Mouse (Mus musculus) heart, embryonic 15.5 days (tissue): Measurements from ENCODE around the gene Tmem163. TPM values are rescaled to one million over a fixed set of nuclear protein-coding genes. Genes with fewer than 3 reads are reported as not detected.

Source experiments
- ATAC-seq: fragments of 200-750 bp; cut with Nextera tagmentation; replicated peaks from 2 replicates; pipeline ENCODE4 v1.8.0; 2017; ENCODE audit warnings: low read depth, moderate TSS enrichment; ENCODE audit not compliant: insufficient number of reproducible peaks, insufficient read depth, low FRiP score
- H3K27ac ChIP-seq: fragments of 300-500 bp; sonication (generic); 2 replicates; pipeline ENCODE4 v1.5.1; 2015; ENCODE audit warnings: mild to moderate bottlenecking, inconsistent platforms
- H3K27me3 ChIP-seq: fragments of 300-500 bp; sonication (generic); 2 replicates; pipeline ENCODE4 v1.6.1; 2015; ENCODE audit warnings: inconsistent platforms
- H3K36me3 ChIP-seq: fragments of 300-500 bp; sonication (generic); 2 replicates; pipeline ENCODE4 v1.6.1; 2015; ENCODE audit warnings: mild to moderate bottlenecking, inconsistent platforms
- H3K4me1 ChIP-seq: fragments of 300-500 bp; sonication (generic); replicated peaks from 2 replicates; pipeline ENCODE4 v1.6.1; 2015; ENCODE audit warnings: inconsistent platforms
- H3K4me2 ChIP-seq: fragments of 300-500 bp; sonication (generic); 2 replicates; pipeline ENCODE4 v1.6.1; 2015; ENCODE audit warnings: inconsistent platforms, mild to moderate bottlenecking, moderate library complexity
- H3K4me3 ChIP-seq: fragments of 300-500 bp; sonication (generic); 2 replicates; pipeline ENCODE4 v1.5.1; 2015; ENCODE audit warnings: mild to moderate bottlenecking, inconsistent platforms
- H3K9ac ChIP-seq: fragments of 300-500 bp; sonication (generic); 2 replicates; pipeline ENCODE4 v1.6.1; 2015; ENCODE audit warnings: mild to moderate bottlenecking, inconsistent platforms
- H3K9me3 ChIP-seq: fragments of 300-500 bp; sonication (generic); replicated peaks from 2 replicates; pipeline ENCODE4 v1.6.1; 2016; ENCODE audit warnings: inconsistent platforms
- WGBS: fragments of 180-500 bp; shearing (Covaris S2); methylation state at CpG from one replicate; pipeline ENCODE4 v1.1.7; 2015; ENCODE audit warnings: mixed read lengths; 5-methylcytosine and 5-hydroxymethylcytosine counted together
- polyA plus RNA-seq: library from polyadenylated mRNA; unstranded; fragments of >200 nt; fragmentation: Nextera tagmentation; extraction: Ambion mirVana; gene quantifications from 2 replicates; pipeline ENCODE4 v1.2.1, GENCODE M21; 2015

The Tmem163 gene
- polyA plus RNA-seq, 1 experiment from 2014 or later: 12.5 TPM

DNA sequence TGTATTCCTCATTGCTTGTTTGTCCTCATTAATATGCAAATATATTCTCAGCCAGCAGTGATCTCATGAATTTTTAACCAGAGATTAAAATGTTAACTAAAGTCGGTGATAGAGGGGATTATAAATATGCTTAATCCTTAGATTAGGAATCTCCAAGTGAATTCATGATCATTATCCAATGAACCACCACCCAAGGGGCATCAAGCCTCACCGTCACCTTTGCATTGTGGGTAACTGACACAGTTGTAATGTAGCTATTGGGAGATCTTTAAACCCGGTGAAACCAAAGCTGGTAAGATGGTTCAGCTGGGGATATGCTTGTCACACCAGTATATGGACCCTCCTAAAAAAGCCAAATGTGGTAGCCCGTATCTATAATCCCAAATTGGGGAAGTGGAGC is 131.3 kb downstream of the Tmem163 start:
- no peaks in the 10 kb centered on the region for H3K27me3 ChIP-seq
- ATAC-seq: no peak
- no peak overlapping the region for H3K4me2 ChIP-seq
- no peaks in the 10 kb centered on the region for H3K9me3 ChIP-seq
- no peak overlapping the region for H3K27ac ChIP-seq
- no peak overlapping the region for H3K9ac ChIP-seq
- H3K4me3 ChIP-seq: no peak overlapping the region
- WGBS: 72% methylated on average over 4 of the region's 4 CpGs
- H3K4me1 ChIP-seq: peaks cover 3% of the 10 kb centered on the region; the same call in 1 of the 2 replicates
- no peaks in the 10 kb centered on the region for H3K36me3 ChIP-seq

DNA sequence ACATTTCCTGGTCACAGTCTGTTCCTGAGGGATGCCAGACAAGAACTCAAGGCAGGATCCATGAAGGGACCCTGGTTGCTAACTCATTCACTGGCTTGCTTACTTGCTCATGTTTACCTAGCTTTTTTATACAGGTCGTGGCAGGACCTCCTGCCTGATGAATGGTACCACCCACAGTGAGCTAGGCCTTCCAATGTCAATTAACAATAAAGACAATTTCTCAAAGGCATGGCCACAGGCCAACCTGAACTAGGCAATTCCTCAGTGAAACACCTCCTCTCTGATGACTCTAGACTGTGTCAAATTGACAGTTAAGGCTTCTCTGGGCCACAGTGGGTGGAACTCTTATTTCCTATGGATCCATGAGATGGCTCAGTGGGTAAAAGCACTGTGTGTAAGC is 136.6 kb downstream of the Tmem163 start:
- no peaks in the 10 kb centered on the region for H3K9me3 ChIP-seq

DNA sequence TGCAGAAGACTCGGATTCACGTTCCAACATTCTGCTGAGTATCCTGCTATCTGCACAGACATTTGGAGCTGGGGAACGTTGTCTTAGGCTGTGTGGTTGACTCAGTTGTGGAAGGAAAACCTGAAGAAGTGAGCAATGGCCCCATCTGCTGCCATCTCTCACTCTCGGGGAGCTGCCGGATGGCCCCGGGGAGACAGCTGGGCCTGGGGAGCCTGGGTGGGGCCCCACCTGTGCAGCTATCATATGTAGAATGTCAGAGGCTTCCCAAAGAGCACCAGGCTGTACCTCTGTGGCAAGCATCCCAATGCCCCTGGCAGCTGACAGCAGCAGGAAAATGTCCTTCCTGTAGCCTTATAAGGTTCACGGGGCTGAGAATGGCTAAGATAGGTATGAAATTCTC is 137.4 kb downstream of the Tmem163 start:
- Histone ChIP-seq H3K27me3 (no peaks in the 10 kb centered on the region), H3K9ac (no peak overlapping the region), H3K4me2 (no peak overlapping the region), H3K4me3 (no peak overlapping the region), H3K27ac (no peak overlapping the region), H3K4me1 (0 out of 2 replicates have a peak, but pooled peaks cover 6% of the 10 kb centered on the region), H3K9me3 (no peaks in the 10 kb centered on the region), H3K36me3 (no peaks in the 10 kb centered on the region)
- WGBS: 82% methylated on average over 7 of the region's 7 CpGs
- ATAC-seq: no peak

More for the DNA sequence above, 136.6 kb downstream of the Tmem163 start:
- 34% methylated on average over 1 of the region's 1 CpGs for WGBS
- H3K4me2 ChIP-seq: no peak overlapping the region
- H3K27ac ChIP-seq: no peak overlapping the region
- no peaks in the 10 kb centered on the region for H3K27me3 ChIP-seq
- no peak overlapping the region for H3K4me3 ChIP-seq
- H3K9ac ChIP-seq: no peak overlapping the region
- H3K4me1 ChIP-seq: no peaks in the 10 kb centered on the region
- no peak for ATAC-seq
- no peaks in the 10 kb centered on the region for H3K36me3 ChIP-seq

DNA sequence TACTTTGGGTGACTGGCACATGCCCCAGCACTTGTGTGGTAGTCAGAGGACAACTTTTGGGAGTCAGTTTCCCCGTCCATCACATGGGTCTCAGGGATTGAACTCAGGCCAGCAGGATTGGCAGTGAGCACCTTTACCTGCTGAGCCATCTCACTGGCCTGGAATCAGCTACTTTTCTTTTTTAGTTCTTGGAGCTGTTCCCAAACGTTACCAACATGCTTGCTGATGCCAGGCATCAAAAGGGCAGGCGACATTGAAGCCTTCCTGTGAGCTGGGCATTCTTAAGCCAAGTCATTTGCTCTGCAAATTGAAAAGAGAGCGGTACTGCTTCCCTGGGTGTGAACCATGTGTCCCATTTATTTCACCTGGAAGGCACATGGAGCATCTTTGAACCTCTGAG is 137.8 kb downstream of the Tmem163 start:
- ATAC-seq: no peak
- WGBS: 80% methylated on average over 4 of the region's 4 CpGs
- Histone ChIP-seq H3K36me3 (no peaks in the 10 kb centered on the region), H3K9me3 (no peaks in the 10 kb centered on the region), H3K27me3 (no peaks in the 10 kb centered on the region), H3K4me2 (no peak overlapping the region), H3K27ac (no peak overlapping the region), H3K4me1 (0 out of 2 replicates have a peak, but pooled peaks cover 9% of the 10 kb centered on the region), H3K4me3 (no peak overlapping the region), H3K9ac (no peak overlapping the region)

DNA sequence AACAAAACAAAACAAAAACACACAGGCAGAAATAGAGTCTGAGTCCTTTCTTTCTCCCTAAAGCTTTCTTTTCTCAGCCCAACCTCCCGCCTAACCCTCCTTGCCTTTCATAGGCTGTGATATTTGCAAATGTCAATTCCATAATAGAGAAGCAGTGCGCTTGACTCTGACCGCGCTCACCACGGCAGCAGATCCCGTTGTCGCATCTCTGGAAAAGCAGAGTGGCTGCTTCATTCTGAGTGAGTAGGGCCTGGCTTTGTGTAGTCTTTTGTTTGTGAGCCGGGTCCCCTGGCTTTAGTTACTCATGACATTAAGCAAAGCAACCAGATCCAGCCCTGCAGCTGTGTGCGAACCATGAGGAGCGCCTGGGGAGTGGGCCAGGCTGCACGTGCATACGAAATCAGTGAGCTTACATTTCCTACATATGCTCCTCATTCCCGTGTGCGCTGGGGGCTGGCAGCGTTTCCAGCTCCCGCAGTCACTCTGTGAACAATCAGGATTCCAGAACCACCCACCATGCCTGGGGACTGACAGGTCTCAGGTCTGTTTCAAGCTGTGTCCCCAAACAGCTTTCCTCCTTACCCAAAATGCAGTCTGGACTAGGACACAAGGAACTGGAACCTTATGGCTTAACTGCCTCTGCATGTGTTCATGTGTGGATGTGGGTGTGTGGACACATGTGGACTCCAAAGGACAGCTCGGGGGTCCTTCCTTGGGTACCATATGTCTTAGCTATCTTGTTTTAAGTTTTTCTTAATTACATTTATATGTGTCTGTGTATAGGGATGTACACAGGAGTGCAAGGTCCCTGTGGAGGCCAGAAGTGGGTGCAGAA is 141.9 kb downstream of the Tmem163 start:
- ATAC-seq: no peak
- H3K27ac ChIP-seq: no peak overlapping the region
- H3K9me3 ChIP-seq: no peaks in the 10 kb centered on the region
- H3K4me3 ChIP-seq: no peak overlapping the region
- peak overlapping the region; percentile 37 for H3K4me2 ChIP-seq
- no peak overlapping the region for H3K9ac ChIP-seq
- 32% methylated on average over 17 of the region's 17 CpGs for WGBS
- no peaks in the 10 kb centered on the region for H3K36me3 ChIP-seq
- H3K27me3 ChIP-seq: no peaks in the 10 kb centered on the region
- 0 out of 2 replicates have a peak, but pooled peaks cover 9% of the 10 kb centered on the region for H3K4me1 ChIP-seq

DNA sequence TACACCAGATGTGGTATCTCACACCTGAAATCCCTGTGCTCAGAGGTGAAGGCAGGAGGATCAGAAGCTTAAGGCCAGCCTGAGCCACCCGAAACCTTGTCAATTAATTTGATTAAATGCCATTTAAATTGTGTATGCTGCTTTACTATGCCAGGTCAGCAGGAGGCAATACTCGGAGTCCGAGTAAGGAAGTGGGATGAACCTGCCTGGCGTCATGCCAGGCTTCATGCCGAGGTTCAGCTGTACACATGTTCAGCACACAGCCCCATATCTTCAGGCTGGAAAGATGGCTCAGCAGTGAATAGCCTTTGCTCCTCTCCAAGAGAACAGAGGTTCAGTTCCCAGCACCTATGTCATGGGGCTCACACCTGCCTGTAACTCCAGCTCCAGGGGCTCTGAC is 142.9 kb downstream of the Tmem163 start:
- Histone ChIP-seq H3K9ac (no peak overlapping the region), H3K27ac (no peak overlapping the region), H3K36me3 (no peaks in the 10 kb centered on the region), H3K27me3 (no peaks in the 10 kb centered on the region), H3K4me2 (no peak overlapping the region), H3K9me3 (no peaks in the 10 kb centered on the region), H3K4me1 (0 out of 2 replicates have a peak, but pooled peaks cover 9% of the 10 kb centered on the region), H3K4me3 (no peak overlapping the region)
- no peak for ATAC-seq
- 43% methylated on average over 5 of the region's 5 CpGs for WGBS

DNA sequence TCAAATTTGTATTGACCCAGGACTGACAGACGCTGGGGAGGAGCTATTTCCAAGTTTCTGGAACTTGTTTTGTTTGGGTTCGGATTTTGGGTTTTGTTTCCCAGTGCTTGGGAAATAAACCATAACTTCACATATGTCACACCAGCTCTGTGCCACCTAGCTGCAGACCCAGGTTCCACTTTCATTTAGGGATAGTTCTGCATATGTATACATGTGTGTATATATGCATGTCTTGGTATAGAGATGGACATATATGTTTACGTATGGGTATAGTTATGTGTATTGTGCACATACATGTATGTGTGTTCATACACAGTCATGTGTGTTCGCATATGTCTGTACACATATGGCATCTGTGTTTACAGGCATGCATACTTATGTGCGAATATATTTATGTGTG is 147.6 kb downstream of the Tmem163 start:
- no peak overlapping the region for H3K9ac ChIP-seq
- no peak overlapping the region for H3K4me2 ChIP-seq
- H3K36me3 ChIP-seq: no peaks in the 10 kb centered on the region
- no peaks in the 10 kb centered on the region for H3K9me3 ChIP-seq
- no peaks in the 10 kb centered on the region for H3K27me3 ChIP-seq
- H3K27ac ChIP-seq: no peak overlapping the region
- 80% methylated on average over 5 of the region's 5 CpGs for WGBS
- no peak overlapping the region for H3K4me3 ChIP-seq
- 0 out of 2 replicates have a peak, but pooled peaks cover 6% of the 10 kb centered on the region for H3K4me1 ChIP-seq
- no peak for ATAC-seq

DNA sequence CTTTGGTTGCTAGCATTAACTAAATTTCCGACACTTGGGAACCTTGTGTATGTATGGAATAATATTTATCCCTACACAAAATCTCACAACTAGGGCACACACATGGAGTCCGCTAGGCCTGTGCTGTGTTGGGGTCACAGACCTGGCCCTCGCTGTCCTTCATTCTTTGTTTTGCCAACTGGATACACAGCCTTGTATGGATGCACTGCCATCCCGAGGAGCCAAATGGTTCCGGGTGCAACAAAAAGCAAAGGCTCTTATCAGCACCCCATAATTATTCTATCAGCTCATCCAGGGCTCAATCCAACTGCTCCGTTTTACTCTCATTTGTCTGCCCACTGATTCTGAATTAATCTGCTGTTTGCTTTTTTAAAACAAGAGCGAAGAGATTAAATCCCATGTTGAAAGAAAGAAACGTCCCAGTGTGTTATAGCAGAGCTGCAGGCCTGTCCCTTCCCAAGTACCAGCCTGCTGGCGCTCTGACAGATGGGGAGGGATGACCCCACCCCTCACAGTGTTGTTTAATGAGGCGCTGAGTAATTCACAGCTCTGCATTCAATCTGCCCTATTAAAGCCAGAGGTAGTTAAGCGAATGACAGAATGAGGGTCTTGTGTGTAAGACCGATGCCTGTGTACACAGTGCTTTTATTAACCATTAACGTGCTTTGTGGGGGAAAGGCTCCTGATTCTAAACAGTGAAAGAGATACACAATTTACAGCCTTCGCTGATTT is 148.3 kb downstream of the Tmem163 start:
- H3K4me2 ChIP-seq: no peak overlapping the region

DNA sequence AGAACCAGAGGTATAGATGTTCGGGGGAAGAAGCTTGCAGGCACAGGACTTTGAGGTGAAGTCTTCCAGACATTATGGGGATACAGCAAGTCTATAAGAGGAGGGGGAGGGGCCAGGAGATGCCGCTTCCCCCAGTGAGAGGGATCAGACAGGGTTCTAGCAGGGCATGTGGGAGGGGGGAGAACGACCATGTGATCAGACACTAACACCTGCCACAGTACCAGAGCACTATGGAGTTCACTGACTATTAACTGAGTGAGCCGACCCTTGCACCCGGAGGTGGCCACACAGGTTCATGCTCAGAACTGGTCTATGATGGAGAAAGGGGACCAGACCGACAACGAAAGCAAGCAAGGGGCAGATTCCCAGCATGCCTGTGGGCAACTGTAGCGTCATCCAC is 156.0 kb downstream of the Tmem163 start:
- H3K4me3 ChIP-seq: no peak overlapping the region
- no peak overlapping the region for H3K9ac ChIP-seq
- H3K4me2 ChIP-seq: no peak overlapping the region
- no peaks in the 10 kb centered on the region for H3K36me3 ChIP-seq
- no peaks in the 10 kb centered on the region for H3K27me3 ChIP-seq
- no peak overlapping the region for H3K27ac ChIP-seq
- 59% methylated on average over 8 of the region's 8 CpGs for WGBS
- H3K9me3 ChIP-seq: no peaks in the 10 kb centered on the region
- H3K4me1 ChIP-seq: peaks cover 9% of the 10 kb centered on the region; the same call in 1 of the 2 replicates
- no peak for ATAC-seq

More for the DNA sequence above, 148.3 kb downstream of the Tmem163 start:
- 43% methylated on average over 14 of the region's 14 CpGs for WGBS
- Histone ChIP-seq H3K27me3 (no peaks in the 10 kb centered on the region), H3K36me3 (no peaks in the 10 kb centered on the region), H3K4me3 (no peak overlapping the region), H3K27ac (no peak overlapping the region), H3K9me3 (no peaks in the 10 kb centered on the region), H3K4me1 (0 out of 2 replicates have a peak, but pooled peaks cover 4% of the 10 kb centered on the region), H3K9ac (no peak overlapping the region)
- no peak for ATAC-seq

DNA sequence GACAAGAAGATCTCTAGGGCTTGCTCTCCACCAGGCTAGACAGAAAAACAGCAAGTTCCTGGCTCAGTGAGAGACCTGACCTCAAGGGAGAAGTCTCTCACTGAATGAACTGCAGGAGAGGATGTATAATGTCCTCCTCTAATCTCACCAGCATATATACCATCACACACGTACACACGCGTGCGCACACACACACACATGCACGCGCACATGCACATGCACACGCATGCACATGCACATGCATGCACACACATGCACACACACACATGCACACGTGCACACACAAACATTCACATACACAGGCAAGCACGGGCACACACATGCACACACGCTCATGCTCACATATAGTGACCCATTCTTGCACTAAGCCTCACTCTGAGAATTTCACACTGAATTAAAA is 164.5 kb downstream of the Tmem163 start:
- ATAC-seq: no peak
- Histone ChIP-seq H3K4me1 (peaks cover 7% of the 10 kb centered on the region; the same call in 1 of the 2 replicates), H3K27ac (no peak overlapping the region), H3K4me2 (no peak overlapping the region), H3K9me3 (no peaks in the 10 kb centered on the region; the same call in 1 of the 2 replicates), H3K4me3 (no peak overlapping the region), H3K27me3 (no peaks in the 10 kb centered on the region), H3K9ac (no peak overlapping the region), H3K36me3 (no peaks in the 10 kb centered on the region)
- WGBS: 95% methylated on average over 10 of the region's 10 CpGs

DNA sequence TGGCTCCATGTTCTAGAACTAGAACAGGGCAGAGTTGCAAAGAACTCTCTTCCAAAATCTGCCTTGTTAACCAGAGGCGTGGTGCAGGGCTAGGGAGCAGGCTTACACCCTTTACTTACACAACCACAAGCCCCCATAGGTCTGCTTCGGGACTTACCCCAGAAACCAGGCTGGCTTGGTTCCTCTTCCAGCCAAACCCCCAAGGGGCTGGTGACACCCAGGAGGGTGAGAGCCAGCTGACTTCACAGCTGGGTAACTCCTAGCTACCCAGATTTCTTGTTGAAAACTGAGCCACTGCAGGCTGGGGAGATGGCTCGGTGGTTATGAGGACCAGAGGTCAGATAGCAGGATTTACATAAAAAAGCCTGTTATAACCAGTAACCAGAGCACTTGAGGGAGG is 164.9 kb downstream of the Tmem163 start:
- Histone ChIP-seq H3K27me3 (no peaks in the 10 kb centered on the region), H3K4me2 (no peak overlapping the region), H3K27ac (no peak overlapping the region), H3K9me3 (no peaks in the 10 kb centered on the region; the same call in 1 of the 2 replicates), H3K9ac (no peak overlapping the region), H3K4me3 (no peak overlapping the region), H3K4me1 (peaks cover 7% of the 10 kb centered on the region; the same call in 1 of the 2 replicates), H3K36me3 (no peaks in the 10 kb centered on the region)
- ATAC-seq: no peak
- 81% methylated on average over 3 of the region's 3 CpGs for WGBS
